Mouse (Mus musculus) lung, adult 2 months (tissue): Measurements from ENCODE around the gene Rnf220.

Experiments used
- CTCF ChIP-seq: fragments of 200-500 bp; IDR thresholded peaks from 2 replicates; pipeline ENCODE4 v1.5.1; 2011; ENCODE audit warnings: mild to moderate bottlenecking, low read length, control low read depth; ENCODE audit not compliant: insufficient read depth
- POLR2A ChIP-seq: fragments of 200-500 bp; IDR thresholded peaks from 2 replicates; pipeline ENCODE4 v1.6.1; 2011; ENCODE audit warnings: low read depth, mild to moderate bottlenecking, control low read depth, low read length, borderline replicate concordance; ENCODE audit errors: extremely low read depth

DNA sequence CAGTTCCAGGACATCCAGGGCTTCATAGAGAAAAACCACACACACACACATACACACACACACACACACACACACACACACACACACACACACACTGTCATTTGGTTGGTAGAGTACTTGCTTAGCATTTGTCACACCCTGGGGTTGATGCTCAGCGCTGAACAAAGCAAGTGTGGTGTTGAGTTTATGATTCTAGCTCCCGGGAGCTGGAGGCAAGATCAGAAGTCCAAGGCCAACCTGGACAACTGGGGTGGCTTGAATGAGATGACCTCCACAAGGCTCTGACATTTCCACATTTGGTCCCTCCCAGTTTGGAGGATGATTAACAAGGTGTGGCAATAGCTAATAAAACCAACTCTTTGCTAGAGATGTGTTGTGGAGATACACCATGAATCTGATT, 265.6 kb downstream of the Rnf220 start:
- TF ChIP-seq CTCF = no peak
- TF ChIP-seq POLR2A = no peak
